Mouse (Mus musculus): ENCODE measurements around the gene Trarg1.
"Not testable (repeated sequence)": the region's sequence is repeated elsewhere in the genome, so short reads cannot be mapped to it uniquely, and the experiment has no call there.

Trarg1 gene

GRCm38 (mm10) chr11:76679508-76679907 lies at the start of gene Trarg1:
Gene Trarg1, plus strand, starts transcription at chr11:76679808.
- not testable (repeated sequence) for DNase-seq

- no peak for DNase-seq
Observed at GRCm38 (mm10) chr11:76630023-76630422, 49.6 kb upstream of the Trarg1 start.

GRCm38 (mm10) chr11:76630487-76630886 lies 49.1 kb upstream of the Trarg1 start:
- no peak for DNase-seq

GRCm38 (mm10) chr11:76639269-76639985 lies 40.2 kb upstream of the Trarg1 start:
- no peak for DNase-seq

GRCm38 (mm10) chr11:76640231-76640630 lies 39.4 kb upstream of the Trarg1 start:
- no peak for DNase-seq

GRCm38 (mm10) chr11:76644257-76644656 lies 35.4 kb upstream of the Trarg1 start:
- DNase-seq: no peak

- DNase-seq: no peak
Observed at GRCm38 (mm10) chr11:76645036-76645435, 34.6 kb upstream of the Trarg1 start.

GRCm38 (mm10) chr11:76645955-76646354 lies 33.7 kb upstream of the Trarg1 start:
- DNase-seq: peak; percentile 68 to 91

GRCm38 (mm10) chr11:76647062-76647461 lies 32.5 kb upstream of the Trarg1 start:
- DNase-seq: no peak

- peak; percentile 53 to 80 for DNase-seq
Observed at GRCm38 (mm10) chr11:76647500-76647899, 32.1 kb upstream of the Trarg1 start.

GRCm38 (mm10) chr11:76650862-76651560 lies 28.6 kb upstream of the Trarg1 start:
- no peak for DNase-seq

GRCm38 (mm10) chr11:76652838-76653334 lies 26.7 kb upstream of the Trarg1 start:
- DNase-seq: no peak

- DNase-seq: peak; percentile 9 to 45
Observed at GRCm38 (mm10) chr11:76655106-76655505, 24.5 kb upstream of the Trarg1 start.

- DNase-seq: no peak
Observed at GRCm38 (mm10) chr11:76657450-76657970, 22.1 kb upstream of the Trarg1 start.

- DNase-seq: no peak
Observed at GRCm38 (mm10) chr11:76659138-76659930, 20.3 kb upstream of the Trarg1 start.

- no peak for DNase-seq
Observed at GRCm38 (mm10) chr11:76661790-76662468, 17.7 kb upstream of the Trarg1 start.

GRCm38 (mm10) chr11:76666002-76666649 lies 13.5 kb upstream of the Trarg1 start:
- peak in 1 of 2 experiments; percentile 13 for DNase-seq

GRCm38 (mm10) chr11:76667807-76668206 lies 11.8 kb upstream of the Trarg1 start:
- no peak for DNase-seq

GRCm38 (mm10) chr11:76671871-76672475 lies 7.6 kb upstream of the Trarg1 start, which contains the start of gene Bhlha9:
Gene Bhlha9, plus strand, starts transcription at chr11:76672470.
- no peak for DNase-seq

GRCm38 (mm10) chr11:76672561-76673384 lies 6.8 kb upstream of the Trarg1 start:
- no peak for DNase-seq

All from kidney, adult 8-10 months (tissue).